Mouse (Mus musculus): ENCODE data around the gene Yju2. TPM values are rescaled to one million over a fixed set of nuclear protein-coding genes. Genes with fewer than 3 reads are reported as not detected.

Yju2 gene
- polyA plus RNA-seq, 1 experiment, result 17.3 TPM

DNA sequence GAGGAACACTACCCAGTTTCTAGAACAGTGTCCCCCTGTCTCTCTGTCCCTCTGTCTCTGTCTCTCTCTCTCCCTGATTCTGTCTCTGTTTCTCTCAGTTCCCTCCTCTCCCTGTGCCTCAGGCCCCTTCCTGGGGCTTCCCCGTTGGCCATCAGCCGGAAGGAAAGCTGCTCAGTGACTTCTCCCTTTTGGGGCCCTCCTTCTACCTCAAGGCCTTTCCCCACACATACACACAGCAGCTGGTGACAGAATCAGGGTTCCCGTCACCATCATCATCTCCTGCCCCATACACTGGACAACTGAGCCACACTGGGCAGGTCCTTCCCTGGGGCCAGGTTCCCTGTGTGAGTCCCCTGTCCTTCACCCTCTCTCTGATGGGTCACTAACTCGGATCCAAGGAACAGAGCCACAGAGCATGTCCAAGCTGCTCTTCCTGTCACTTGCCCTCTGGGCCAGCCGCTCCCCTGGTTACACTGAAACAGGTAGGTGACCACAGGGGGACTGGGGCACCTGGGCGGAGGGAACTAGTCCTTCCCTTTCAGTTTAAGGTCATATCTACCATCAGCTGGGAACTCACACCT lies 6.4 kb upstream of the Yju2 start, which contains the start of gene Ebi3:
TSS of gene Ebi3 (plus strand) at position 194 of the 581 bp plus-strand sequence.
- Histone ChIP-seq H3K4me3 (ENCODE audit: control insufficient read depth, insufficient read depth, low read length) (no peak within 1 kb of the TSS), H3K27me3 (ENCODE audit: control insufficient read depth, insufficient read depth, low read length) (no peaks in the 10 kb centered on the region), H3K36me3 (ENCODE audit: control insufficient read depth, insufficient read depth, low read length) (no peaks in the 10 kb centered on the region), H3K4me1 (replicated peaks; ENCODE audit: control insufficient read depth, insufficient read depth, low read length) (no peaks in the 10 kb centered on the region), H3K27ac (ENCODE audit: control insufficient read depth, insufficient read depth, low read length) (no peak within 1 kb of the TSS)
- TF ChIP-seq POLR2A (IDR thresholded peaks at IDR 0.05; ENCODE audit: control insufficient read depth, extremely low read depth, insufficient read depth, low read length, poor library complexity), result no peak
- no peak for TF ChIP-seq CTCF (IDR thresholded peaks at IDR 0.05; ENCODE audit: borderline replicate concordance, control insufficient read depth, extremely low read depth, insufficient read depth, low read length, poor library complexity)
- DNase-seq, result no peak
- 46% methylated on average over 6 of the region's 6 CpGs for WGBS

DNA sequence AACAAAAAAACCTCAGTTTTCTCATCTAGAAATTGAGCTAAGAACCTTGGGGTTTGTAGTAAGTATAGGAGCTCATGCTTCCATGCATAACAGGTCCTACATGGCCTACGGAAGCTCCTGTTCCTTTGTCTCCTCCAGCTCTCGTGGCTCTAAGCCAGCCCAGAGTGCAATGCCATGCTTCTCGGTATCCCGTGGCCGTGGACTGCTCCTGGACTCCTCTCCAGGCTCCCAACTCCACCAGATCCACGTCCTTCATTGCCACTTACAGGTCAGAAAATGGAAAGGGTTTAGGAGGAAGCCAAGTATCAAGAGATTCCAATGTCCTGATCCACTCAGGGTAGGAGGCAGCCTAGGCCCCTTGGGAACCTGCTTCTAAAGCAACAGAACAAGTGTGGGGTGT lies 5.1 kb upstream of the Yju2 start:
- TF ChIP-seq CTCF (IDR thresholded peaks at IDR 0.05; ENCODE audit: borderline replicate concordance, control insufficient read depth, extremely low read depth, insufficient read depth, low read length, poor library complexity), result no peak
- no peak for TF ChIP-seq POLR2A (IDR thresholded peaks at IDR 0.05; ENCODE audit: control insufficient read depth, extremely low read depth, insufficient read depth, low read length, poor library complexity)
- H3K27me3 ChIP-seq (ENCODE audit: control insufficient read depth, insufficient read depth, low read length), result no peaks in the 10 kb centered on the region
- no peak overlapping the region for H3K4me3 ChIP-seq (ENCODE audit: control insufficient read depth, insufficient read depth, low read length)
- DNase-seq, result no peak
- 83% methylated on average over 6 of the region's 6 CpGs for WGBS
- H3K27ac ChIP-seq (ENCODE audit: control insufficient read depth, insufficient read depth, low read length), result no peak overlapping the region
- H3K36me3 ChIP-seq (ENCODE audit: control insufficient read depth, insufficient read depth, low read length), result no peaks in the 10 kb centered on the region
- H3K4me1 ChIP-seq (replicated peaks; ENCODE audit: control insufficient read depth, insufficient read depth, low read length), result peaks cover 5% of the 10 kb centered on the region

DNA sequence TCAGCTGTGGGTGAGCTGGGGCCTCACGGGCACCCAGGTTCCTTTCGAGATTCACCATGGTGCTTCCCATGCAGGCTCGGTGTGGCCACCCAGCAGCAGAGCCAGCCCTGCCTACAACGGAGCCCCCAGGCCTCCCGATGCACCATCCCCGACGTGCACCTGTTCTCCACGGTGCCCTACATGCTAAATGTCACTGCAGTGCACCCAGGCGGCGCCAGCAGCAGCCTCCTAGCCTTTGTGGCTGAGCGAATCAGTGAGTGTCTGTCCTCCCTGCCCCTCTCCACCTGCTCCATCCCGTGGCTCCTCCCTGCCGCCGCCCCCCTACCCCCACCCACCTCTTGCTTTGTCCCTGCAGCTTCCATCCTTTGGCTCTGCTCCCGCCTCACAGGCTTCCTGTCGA lies 4.7 kb upstream of the Yju2 start:
- H3K36me3 ChIP-seq (ENCODE audit: control insufficient read depth, insufficient read depth, low read length), result no peaks in the 10 kb centered on the region
- no peaks in the 10 kb centered on the region for H3K27me3 ChIP-seq (ENCODE audit: control insufficient read depth, insufficient read depth, low read length)
- no peak overlapping the region for H3K27ac ChIP-seq (ENCODE audit: control insufficient read depth, insufficient read depth, low read length)
- DNase-seq, result no peak
- peaks cover 5% of the 10 kb centered on the region for H3K4me1 ChIP-seq (replicated peaks; ENCODE audit: control insufficient read depth, insufficient read depth, low read length)
- no peak overlapping the region for H3K4me3 ChIP-seq (ENCODE audit: control insufficient read depth, insufficient read depth, low read length)
- no peak for TF ChIP-seq CTCF (IDR thresholded peaks at IDR 0.05; ENCODE audit: borderline replicate concordance, control insufficient read depth, extremely low read depth, insufficient read depth, low read length, poor library complexity)
- TF ChIP-seq POLR2A (IDR thresholded peaks at IDR 0.05; ENCODE audit: control insufficient read depth, extremely low read depth, insufficient read depth, low read length, poor library complexity), result no peak
- 48% methylated on average over 16 of the region's 16 CpGs for WGBS

DNA sequence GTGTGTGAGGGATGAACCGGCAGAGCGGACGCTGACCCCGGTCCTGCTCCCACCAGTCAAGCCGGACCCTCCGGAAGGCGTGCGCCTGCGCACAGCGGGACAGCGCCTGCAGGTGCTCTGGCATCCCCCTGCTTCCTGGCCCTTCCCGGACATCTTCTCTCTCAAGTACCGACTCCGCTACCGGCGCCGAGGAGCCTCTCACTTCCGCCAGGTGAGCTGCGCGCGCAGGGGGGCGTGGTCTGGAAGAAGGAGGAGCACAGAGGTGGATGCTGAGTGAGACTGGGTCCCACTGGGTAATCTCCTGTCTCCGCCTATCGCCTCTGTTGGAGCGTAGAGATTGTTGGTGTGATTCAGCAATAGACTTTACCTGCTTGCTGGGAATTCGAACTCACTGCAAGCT lies 2.8 kb upstream of the Yju2 start:
- Histone ChIP-seq H3K27me3 (ENCODE audit: control insufficient read depth, insufficient read depth, low read length) (no peaks in the 10 kb centered on the region), H3K36me3 (ENCODE audit: control insufficient read depth, insufficient read depth, low read length) (no peaks in the 10 kb centered on the region), H3K27ac (ENCODE audit: control insufficient read depth, insufficient read depth, low read length) (no peak overlapping the region), H3K4me1 (replicated peaks; ENCODE audit: control insufficient read depth, insufficient read depth, low read length) (peaks cover 10% of the 10 kb centered on the region), H3K4me3 (ENCODE audit: control insufficient read depth, insufficient read depth, low read length) (no peak overlapping the region)
- TF ChIP-seq POLR2A (IDR thresholded peaks at IDR 0.05; ENCODE audit: control insufficient read depth, extremely low read depth, insufficient read depth, low read length, poor library complexity) (no peak), CTCF (IDR thresholded peaks at IDR 0.05; ENCODE audit: borderline replicate concordance, control insufficient read depth, extremely low read depth, insufficient read depth, low read length, poor library complexity) (no peak)
- 95% methylated on average over 26 of the region's 26 CpGs for WGBS
- no peak for DNase-seq

DNA sequence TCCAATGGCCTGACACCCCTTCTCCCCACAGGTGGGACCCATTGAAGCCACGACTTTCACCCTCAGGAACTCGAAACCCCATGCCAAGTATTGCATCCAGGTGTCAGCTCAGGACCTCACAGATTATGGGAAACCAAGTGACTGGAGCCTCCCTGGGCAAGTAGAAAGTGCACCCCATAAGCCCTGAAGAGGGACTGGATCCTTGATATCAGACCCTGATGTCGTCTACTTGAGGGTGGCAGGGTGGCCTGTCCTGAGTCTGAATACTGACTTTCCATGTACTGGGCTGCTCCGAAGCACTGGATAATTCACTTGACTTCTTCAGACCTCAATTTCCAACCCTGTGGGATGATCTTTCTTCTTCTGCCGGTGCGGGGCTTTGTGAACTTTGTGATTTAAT lies 2.3 kb upstream of the Yju2 start:
- Histone ChIP-seq H3K4me1 (replicated peaks; ENCODE audit: control insufficient read depth, insufficient read depth, low read length) (peaks cover 10% of the 10 kb centered on the region), H3K4me3 (ENCODE audit: control insufficient read depth, insufficient read depth, low read length) (no peak overlapping the region), H3K27ac (ENCODE audit: control insufficient read depth, insufficient read depth, low read length) (no peak overlapping the region), H3K27me3 (ENCODE audit: control insufficient read depth, insufficient read depth, low read length) (no peaks in the 10 kb centered on the region), H3K36me3 (ENCODE audit: control insufficient read depth, insufficient read depth, low read length) (no peaks in the 10 kb centered on the region)
- TF ChIP-seq POLR2A (IDR thresholded peaks at IDR 0.05; ENCODE audit: control insufficient read depth, extremely low read depth, insufficient read depth, low read length, poor library complexity) (no peak), CTCF (IDR thresholded peaks at IDR 0.05; ENCODE audit: borderline replicate concordance, control insufficient read depth, extremely low read depth, insufficient read depth, low read length, poor library complexity) (no peak)
- DNase-seq, result no peak
- 87% methylated on average over 6 of the region's 6 CpGs for WGBS

DNA sequence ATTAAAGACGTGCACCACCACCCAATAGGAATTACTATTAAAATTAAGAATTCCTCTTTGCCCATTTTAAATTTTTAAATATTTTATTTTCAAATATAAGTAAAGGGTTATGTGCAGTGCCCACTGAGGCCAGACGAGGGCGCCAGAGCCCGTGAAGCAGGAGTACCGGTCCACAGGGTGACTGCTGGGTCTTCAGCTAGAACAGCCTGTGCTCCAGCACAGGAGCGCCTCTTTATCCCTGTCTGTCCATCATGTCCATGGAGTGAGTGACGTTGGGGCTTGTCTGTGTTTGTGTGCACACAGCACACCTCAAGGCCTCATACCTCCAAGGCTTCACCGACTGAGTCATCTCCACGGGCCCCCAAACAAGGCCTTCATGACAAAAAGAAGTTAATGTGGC lies 1.7 kb upstream of the Yju2 start:
- WGBS, result 37% methylated on average over 9 of the region's 9 CpGs
- peaks cover 10% of the 10 kb centered on the region for H3K4me1 ChIP-seq (replicated peaks; ENCODE audit: control insufficient read depth, insufficient read depth, low read length)
- H3K27me3 ChIP-seq (ENCODE audit: control insufficient read depth, insufficient read depth, low read length), result no peaks in the 10 kb centered on the region
- no peak overlapping the region for H3K4me3 ChIP-seq (ENCODE audit: control insufficient read depth, insufficient read depth, low read length)
- H3K27ac ChIP-seq (ENCODE audit: control insufficient read depth, insufficient read depth, low read length), result no peak overlapping the region
- no peaks in the 10 kb centered on the region for H3K36me3 ChIP-seq (ENCODE audit: control insufficient read depth, insufficient read depth, low read length)
- TF ChIP-seq CTCF (IDR thresholded peaks at IDR 0.05; ENCODE audit: borderline replicate concordance, control insufficient read depth, extremely low read depth, insufficient read depth, low read length, poor library complexity) (peak; percentile 80; the same call in 1 of the 2 replicates), POLR2A (IDR thresholded peaks at IDR 0.05; ENCODE audit: control insufficient read depth, extremely low read depth, insufficient read depth, low read length, poor library complexity) (no peak)
- DNase-seq, result peak; percentile 68
